Mouse (Mus musculus) megakaryocyte, embryonic 14.5 days (primary cell): Measurements from ENCODE around the gene Gpr119.

Experiments
- FLI1 ChIP-seq: IDR thresholded peaks from 2 replicates; pipeline ENCODE4 v1.6.1; 2012; ENCODE audit warnings: low read length, inconsistent platforms, mixed read lengths
- GATA1 ChIP-seq: IDR thresholded peaks from 3 replicates; pipeline ENCODE4 v1.6.1; 2012; ENCODE audit warnings: mixed read lengths, low read length, inconsistent platforms, borderline replicate concordance

DNA sequence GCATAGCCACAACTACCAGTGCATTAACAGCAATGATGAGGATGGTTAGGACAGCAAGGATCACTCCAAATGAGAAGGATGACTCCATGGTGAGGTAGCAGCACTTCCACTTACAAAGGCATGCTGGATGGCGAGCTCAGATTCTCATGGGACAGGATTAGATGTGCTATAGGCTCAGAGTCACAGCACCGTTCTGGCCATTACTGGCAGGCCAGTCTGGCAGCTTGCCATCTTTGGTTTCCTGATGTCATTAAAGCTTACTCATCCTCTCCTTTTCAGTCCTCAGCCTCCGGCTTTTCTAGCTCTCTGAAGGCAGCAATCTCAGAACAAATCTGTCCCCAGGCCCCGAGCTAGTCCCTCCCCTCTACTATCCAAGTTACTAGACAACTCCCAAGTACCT, at the start of gene Gpr119:
- TF ChIP-seq GATA1: no peak
- TF ChIP-seq FLI1: no peak
